Mouse (Mus musculus) myocyte (in vitro differentiated cells): Measurements from ENCODE around the gene Tpcn1.

Source experiments
- MAX ChIP-seq: IDR thresholded peaks from one replicate; pipeline ENCODE4 v1.6.1; 2011; ENCODE audit warnings: low read depth, mild to moderate bottlenecking, control low read depth
- MYOG ChIP-seq, 3 experiments: IDR thresholded peaks; one replicate each; pipeline ENCODE4 v1.6.1; 2011; ENCODE audit warnings: control low read depth in 2 of 3, low read depth in 2 of 3, mild to moderate bottlenecking in 2 of 3; ENCODE audit not compliant: insufficient read length in 2 of 3, control insufficient read depth in 1 of 3, insufficient read depth in 1 of 3
- POLR2A ChIP-seq: IDR thresholded peaks from one replicate; pipeline ENCODE4 v1.6.1; 2011; ENCODE audit warnings: low read depth, mild to moderate bottlenecking, control low read depth, moderate library complexity; ENCODE audit not compliant: insufficient read length
- TCF12 ChIP-seq: IDR thresholded peaks from one replicate; pipeline ENCODE4 v1.6.1; 2011; ENCODE audit warnings: mild to moderate bottlenecking, control low read depth; ENCODE audit not compliant: poor library complexity, insufficient read depth, severe bottlenecking
- USF1 ChIP-seq: IDR thresholded peaks from one replicate; pipeline ENCODE4 v1.6.1; 2011; ENCODE audit warnings: low read depth, mild to moderate bottlenecking, control low read depth, moderate library complexity

GRCm38 (mm10) chr5:120567253-120567701 is 21.2 kb downstream of the Tpcn1 start:
- TF ChIP-seq MAX, result peak; percentile 22
- peak; percentile 86 for TF ChIP-seq POLR2A
- TF ChIP-seq TCF12, result peak; percentile 73
- no peak for TF ChIP-seq USF1
- peak; percentile 82 to 98 (median 96) for TF ChIP-seq MYOG (IDR thresholded peaks at IDR 0.05; ENCODE audit: control insufficient read depth in 1 of 3, insufficient read depth in 1 of 3, insufficient read length in 2 of 3, low read depth in 2 of 3)
